Mouse (Mus musculus) neural tube, embryonic 11.5 days (tissue): ENCODE results near the gene Cct8. TPM values are rescaled to one million over a fixed set of nuclear protein-coding genes. Genes with fewer than 3 reads are reported as not detected.

Source experiments
- ATAC-seq: fragments of 200-750 bp; cut with Nextera tagmentation; 2 replicates; pipeline ENCODE4 v1.8.0; 2017; ENCODE audit warnings: moderate number of reproducible peaks, mild to moderate bottlenecking, moderate TSS enrichment, moderate library complexity; ENCODE audit not compliant: insufficient read depth, low FRiP score, low TSS enrichment
- DNase-seq: peaks from one replicate; pipeline ENCODE4 v3.0.0-alpha.2; 2015; ENCODE audit warnings: low spot score
- H3K27ac ChIP-seq: fragments of 300-500 bp; sonication (generic); 2 replicates; pipeline ENCODE4 v1.5.1; 2014; ENCODE audit warnings: low read depth, mild to moderate bottlenecking, low read length
- H3K27me3 ChIP-seq: fragments of 300-500 bp; sonication (generic); 2 replicates; pipeline ENCODE4 v1.6.1; 2014; ENCODE audit warnings: mild to moderate bottlenecking, low read length, mixed read lengths; ENCODE audit not compliant: control insufficient read depth, insufficient read depth
- H3K36me3 ChIP-seq: fragments of 300-500 bp; sonication (generic); 2 replicates; pipeline ENCODE4 v1.6.1; 2014; ENCODE audit warnings: mild to moderate bottlenecking, low read length, moderate library complexity, mixed read lengths; ENCODE audit not compliant: control insufficient read depth, insufficient read depth
- H3K4me1 ChIP-seq: fragments of 300-500 bp; sonication (generic); 2 replicates; pipeline ENCODE4 v1.6.1; 2014; ENCODE audit warnings: low read length, mixed read lengths; ENCODE audit not compliant: control insufficient read depth, insufficient read depth
- H3K4me2 ChIP-seq: fragments of 300-500 bp; sonication (generic); 2 replicates; pipeline ENCODE4 v1.6.1; 2014; ENCODE audit warnings: low read depth, mild to moderate bottlenecking, moderate library complexity
- H3K4me3 ChIP-seq: fragments of 300-500 bp; sonication (generic); 2 replicates; pipeline ENCODE4 v1.5.1; 2014; ENCODE audit warnings: low read depth, low read length
- H3K9ac ChIP-seq: fragments of 300-500 bp; sonication (generic); 2 replicates; pipeline ENCODE4 v1.6.1; 2014; ENCODE audit warnings: mild to moderate bottlenecking, low read length
- H3K9me3 ChIP-seq: fragments of 300-500 bp; sonication (generic); 2 replicates; pipeline ENCODE4 v1.6.1; 2016; ENCODE audit warnings: low read length; ENCODE audit not compliant: control insufficient read depth
- WGBS: fragments of 180-500 bp; shearing (Covaris S2); extraction: QIAGEN DNeasy Blood & Tissue Kit; methylation state at CpG from one replicate; pipeline ENCODE4 v1.1.7; 2014; 5-methylcytosine and 5-hydroxymethylcytosine counted together
- polyA plus RNA-seq: library from polyadenylated mRNA; unstranded; fragments of >200 nt; fragmentation: Nextera tagmentation; extraction: Ambion mirVana; gene quantifications from 2 replicates; pipeline ENCODE4 v1.2.1, GENCODE M21; 2014

Gene Cct8
- 664 and 680 TPM in 2 replicates for polyA plus RNA-seq

DNA sequence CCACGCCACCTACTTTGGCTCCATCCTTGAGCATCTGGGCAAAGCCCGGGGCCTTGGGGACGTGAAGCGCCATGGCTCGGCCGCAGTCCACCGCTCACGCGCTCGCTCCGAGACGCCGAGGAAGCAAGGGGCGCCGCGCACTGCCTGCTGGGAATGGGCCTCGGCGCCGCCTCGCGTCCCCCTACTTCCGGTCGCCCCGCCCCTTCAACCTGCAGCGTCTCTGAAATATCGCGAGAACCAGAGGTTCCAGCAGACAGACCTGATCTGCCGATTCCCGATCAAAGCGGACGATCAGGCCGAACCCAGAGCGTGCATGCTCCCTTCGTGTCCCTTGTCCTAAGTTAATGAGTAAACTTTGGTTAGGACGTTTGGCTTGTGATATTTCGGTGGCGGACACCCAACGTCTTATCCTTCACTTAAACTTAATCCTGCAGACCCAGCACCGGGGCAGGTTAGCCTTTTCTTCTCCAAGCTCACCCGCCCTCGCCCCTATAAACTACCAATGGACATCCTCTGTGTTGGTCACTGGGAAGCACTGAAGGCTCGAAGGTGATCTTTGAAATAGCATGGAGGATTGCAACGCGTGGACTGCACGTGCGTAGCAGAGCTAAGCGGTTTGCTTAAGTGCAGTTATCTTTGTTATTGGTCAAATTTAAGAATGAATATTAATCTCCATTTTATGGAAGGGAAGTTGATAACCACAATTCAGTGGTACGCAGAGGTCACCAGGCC lies at the start of gene Cct8:
Gene Cct8 (minus strand): TSS at position 158 of the 732 bp plus-strand sequence.
- peak within 1 kb of the TSS; percentile 93 for H3K4me3 ChIP-seq
- peaks cover 6% of the 10 kb centered on the region for H3K4me1 ChIP-seq
- H3K9ac ChIP-seq, result peak within 1 kb of the TSS; percentile 94
- no peaks in the 10 kb centered on the region for H3K27me3 ChIP-seq
- DNase-seq, result peak; percentile 96
- peak; percentile 93 for ATAC-seq
- WGBS, result under 1% methylated on average over 47 of the region's 48 CpGs
- H3K36me3 ChIP-seq, result peaks cover 3% of the 10 kb centered on the region; the same call in 1 of the 2 replicates
- no peaks in the 10 kb centered on the region for H3K9me3 ChIP-seq
- H3K4me2 ChIP-seq, result peak within 1 kb of the TSS; percentile 81
- H3K27ac ChIP-seq, result peak within 1 kb of the TSS; percentile 76

DNA sequence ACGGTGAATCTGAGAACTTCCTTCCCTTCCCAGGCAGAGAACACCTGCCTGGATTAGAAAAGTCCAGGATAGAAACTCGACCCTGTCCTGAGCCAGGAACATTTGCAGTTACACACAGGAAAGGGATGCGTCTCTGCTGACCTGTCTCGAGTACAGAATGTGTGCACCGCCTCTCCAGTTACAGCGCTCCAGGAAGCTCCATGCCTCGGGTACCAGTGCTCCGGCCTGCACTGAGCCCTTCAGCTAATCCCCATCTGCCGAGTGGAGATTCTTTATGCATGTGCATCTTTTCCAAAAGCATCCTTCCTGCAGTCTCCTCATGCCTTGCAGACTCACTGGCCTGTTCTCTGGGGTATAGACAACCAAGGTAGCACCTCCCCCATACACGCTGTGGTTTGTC lies 33.1 kb upstream of the Cct8 start:
- H3K4me3 ChIP-seq, result no peak overlapping the region
- no peaks in the 10 kb centered on the region for H3K27me3 ChIP-seq
- no peak for DNase-seq
- no peak for ATAC-seq
- H3K36me3 ChIP-seq, result no peaks in the 10 kb centered on the region
- no peak overlapping the region for H3K27ac ChIP-seq
- no peak overlapping the region for H3K4me2 ChIP-seq
- no peaks in the 10 kb centered on the region for H3K9me3 ChIP-seq
- 78% methylated on average over 10 of the region's 10 CpGs for WGBS
- H3K4me1 ChIP-seq, result no peaks in the 10 kb centered on the region
- no peak overlapping the region for H3K9ac ChIP-seq

DNA sequence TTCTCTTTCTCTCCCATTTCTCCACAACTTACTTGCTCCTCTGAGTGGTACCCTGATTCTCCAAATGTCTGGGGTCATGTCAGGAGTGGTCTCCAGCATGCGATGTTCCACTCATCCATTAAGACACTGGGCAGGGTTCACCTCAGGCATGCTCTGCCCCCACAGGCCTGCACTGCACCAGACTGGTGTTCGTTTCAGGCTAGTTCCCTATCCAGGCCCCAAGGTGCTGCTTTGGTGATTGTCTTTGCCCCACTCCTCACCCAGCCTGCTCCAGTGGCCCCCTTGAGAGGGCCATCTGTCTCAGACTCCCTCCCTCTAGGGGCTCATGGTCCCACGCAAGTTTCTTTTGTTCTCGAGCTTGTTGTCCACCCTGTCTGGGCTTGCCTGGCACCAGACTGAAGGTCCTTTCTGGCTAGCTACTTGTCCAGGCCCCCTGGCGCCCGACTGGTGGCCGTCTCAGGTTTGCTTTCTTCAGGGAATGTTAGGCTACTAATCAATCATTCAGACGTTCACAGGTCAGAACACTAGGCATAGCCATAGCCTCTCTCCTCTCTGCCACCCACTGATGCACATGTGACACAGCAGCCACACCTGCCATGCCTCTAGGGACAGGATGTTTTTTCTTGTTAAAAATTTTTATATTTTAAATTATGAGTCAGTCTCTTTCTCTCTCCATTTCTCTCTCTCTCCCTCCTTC lies 32.0 kb upstream of the Cct8 start:
- no peaks in the 10 kb centered on the region for H3K4me1 ChIP-seq
- DNase-seq (no peak), ATAC-seq (no peak)
- H3K36me3 ChIP-seq, result no peaks in the 10 kb centered on the region
- WGBS, result 62% methylated on average over 8 of the region's 8 CpGs
- no peak overlapping the region for H3K27ac ChIP-seq
- no peak overlapping the region for H3K4me3 ChIP-seq
- no peak overlapping the region for H3K4me2 ChIP-seq
- H3K27me3 ChIP-seq, result no peaks in the 10 kb centered on the region
- no peaks in the 10 kb centered on the region for H3K9me3 ChIP-seq
- no peak overlapping the region for H3K9ac ChIP-seq

DNA sequence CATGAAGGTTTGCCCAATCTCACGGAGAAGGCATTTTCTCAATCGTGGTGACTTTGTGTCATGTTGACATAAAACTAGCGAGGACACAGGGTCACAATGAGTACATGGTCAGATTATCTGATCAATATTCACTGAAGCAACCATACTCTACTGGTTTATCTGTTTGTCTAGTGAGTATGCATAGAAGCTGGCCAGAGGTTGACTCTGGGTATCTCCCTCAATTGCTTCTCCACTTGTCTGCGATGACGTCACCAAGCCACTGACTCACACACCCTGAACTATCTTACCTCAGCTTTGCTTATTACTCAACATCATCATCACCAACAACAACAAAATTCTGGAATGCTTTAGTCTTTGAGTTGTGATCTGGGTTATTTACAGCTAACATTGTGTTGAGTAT lies 28.6 kb upstream of the Cct8 start:
- WGBS, result 90% methylated on average over 5 of the region's 5 CpGs
- Histone ChIP-seq H3K27ac (no peak overlapping the region), H3K9me3 (no peaks in the 10 kb centered on the region), H3K9ac (no peak overlapping the region), H3K27me3 (no peaks in the 10 kb centered on the region), H3K36me3 (no peaks in the 10 kb centered on the region), H3K4me1 (no peaks in the 10 kb centered on the region), H3K4me3 (no peak overlapping the region), H3K4me2 (no peak overlapping the region)
- DNase-seq, result no peak
- ATAC-seq, result no peak

GRCm38 (mm10) chr16:87512331-87512730 lies 16.7 kb upstream of the Cct8 start:
- WGBS, result 92% methylated on average over 14 of the region's 14 CpGs

GRCm38 (mm10) chr16:87511706-87512105 lies 16.0 kb upstream of the Cct8 start:
- no peaks in the 10 kb centered on the region for H3K36me3 ChIP-seq
- no peak overlapping the region for H3K4me3 ChIP-seq
- DNase-seq (no peak), ATAC-seq (no peak)
- 73% methylated on average over 5 of the region's 5 CpGs for WGBS
- H3K4me1 ChIP-seq, result no peaks in the 10 kb centered on the region
- no peak overlapping the region for H3K4me2 ChIP-seq
- no peaks in the 10 kb centered on the region for H3K9me3 ChIP-seq
- no peaks in the 10 kb centered on the region for H3K27me3 ChIP-seq
- no peak overlapping the region for H3K27ac ChIP-seq
- no peak overlapping the region for H3K9ac ChIP-seq

More at GRCm38 (mm10) chr16:87512331-87512730, 16.7 kb upstream of the Cct8 start:
- Histone ChIP-seq H3K4me3 (no peak overlapping the region), H3K36me3 (no peaks in the 10 kb centered on the region), H3K4me1 (no peaks in the 10 kb centered on the region), H3K27ac (no peak overlapping the region), H3K4me2 (no peak overlapping the region), H3K9me3 (no peaks in the 10 kb centered on the region), H3K9ac (no peak overlapping the region), H3K27me3 (no peaks in the 10 kb centered on the region)
- DNase-seq (no peak), ATAC-seq (no peak)

DNA sequence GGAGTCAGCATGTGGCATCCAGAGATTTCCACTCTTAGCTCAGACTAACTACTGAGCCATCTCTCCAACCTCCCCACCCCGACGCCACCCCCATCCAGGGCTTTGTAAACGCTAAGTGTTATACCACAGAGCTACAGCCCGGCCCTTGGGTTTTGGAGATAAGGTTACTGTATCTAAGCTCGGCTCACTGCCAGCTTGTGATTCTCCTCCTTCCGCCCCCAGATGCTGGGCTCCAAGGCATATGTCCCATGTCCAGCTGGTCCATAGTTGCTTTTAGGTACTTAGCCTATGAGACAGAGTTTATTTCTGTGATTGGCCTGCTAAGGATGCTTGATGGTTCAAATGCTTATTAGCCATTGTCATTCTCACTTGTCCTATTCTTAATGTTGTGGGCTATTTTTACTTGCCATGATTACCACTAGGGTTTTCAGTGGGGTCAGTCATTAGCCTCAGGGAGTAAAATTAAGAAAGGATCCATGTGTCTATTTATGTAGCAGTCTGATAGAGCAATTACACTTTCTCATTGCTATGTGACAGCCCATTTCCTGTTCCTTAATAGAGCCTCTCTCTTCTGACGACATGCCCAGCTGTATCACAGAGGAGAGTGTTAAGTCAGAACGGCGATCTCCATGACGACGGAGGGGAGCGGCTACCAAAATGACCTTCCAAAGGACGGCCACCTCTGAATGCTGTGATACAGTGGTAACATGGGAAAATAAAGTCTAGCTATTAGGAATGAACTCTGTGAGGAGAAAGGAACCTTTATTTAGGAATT lies 5.8 kb upstream of the Cct8 start:
- WGBS, result 58% methylated on average over 13 of the region's 13 CpGs
- Histone ChIP-seq H3K36me3 (no peaks in the 10 kb centered on the region), H3K9me3 (no peaks in the 10 kb centered on the region), H3K27ac (no peak overlapping the region), H3K9ac (no peak overlapping the region), H3K4me1 (0 out of 2 replicates have a peak, but pooled peaks cover 2% of the 10 kb centered on the region), H3K4me3 (no peak overlapping the region), H3K4me2 (no peak overlapping the region), H3K27me3 (no peaks in the 10 kb centered on the region)
- DNase-seq, result peak; percentile 28
- no peak for ATAC-seq

DNA sequence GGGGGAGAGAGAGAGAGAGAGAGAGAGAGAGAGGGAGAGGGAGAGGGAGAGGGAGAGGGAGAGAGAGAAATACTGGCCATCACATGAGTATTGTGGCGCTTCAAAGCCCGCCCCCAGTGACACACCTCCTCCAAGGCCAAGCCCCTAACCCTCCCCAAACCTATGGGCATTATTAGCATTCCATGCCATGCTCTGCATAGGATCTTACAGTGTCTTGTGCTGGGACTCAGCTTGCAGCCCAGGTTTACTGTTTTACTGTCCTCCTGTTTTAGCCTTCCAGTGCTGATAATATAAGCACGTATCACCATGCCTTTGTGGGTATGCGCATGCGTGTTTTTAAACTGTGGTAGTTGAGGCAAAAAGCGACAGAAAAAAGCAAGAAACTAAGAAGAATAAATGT lies 3.9 kb upstream of the Cct8 start:
- ATAC-seq (no peak), DNase-seq (no peak)
- no peaks in the 10 kb centered on the region for H3K9me3 ChIP-seq
- no peak overlapping the region for H3K4me3 ChIP-seq
- WGBS, result 73% methylated on average over 6 of the region's 6 CpGs
- no peaks in the 10 kb centered on the region for H3K27me3 ChIP-seq
- H3K27ac ChIP-seq, result no peak overlapping the region
- no peaks in the 10 kb centered on the region for H3K36me3 ChIP-seq
- no peak overlapping the region for H3K4me2 ChIP-seq
- H3K4me1 ChIP-seq, result peaks cover 5% of the 10 kb centered on the region
- no peak overlapping the region for H3K9ac ChIP-seq
